ENCODE assay signal across 9 mouse cellular contexts in the genomic region with DNA sequence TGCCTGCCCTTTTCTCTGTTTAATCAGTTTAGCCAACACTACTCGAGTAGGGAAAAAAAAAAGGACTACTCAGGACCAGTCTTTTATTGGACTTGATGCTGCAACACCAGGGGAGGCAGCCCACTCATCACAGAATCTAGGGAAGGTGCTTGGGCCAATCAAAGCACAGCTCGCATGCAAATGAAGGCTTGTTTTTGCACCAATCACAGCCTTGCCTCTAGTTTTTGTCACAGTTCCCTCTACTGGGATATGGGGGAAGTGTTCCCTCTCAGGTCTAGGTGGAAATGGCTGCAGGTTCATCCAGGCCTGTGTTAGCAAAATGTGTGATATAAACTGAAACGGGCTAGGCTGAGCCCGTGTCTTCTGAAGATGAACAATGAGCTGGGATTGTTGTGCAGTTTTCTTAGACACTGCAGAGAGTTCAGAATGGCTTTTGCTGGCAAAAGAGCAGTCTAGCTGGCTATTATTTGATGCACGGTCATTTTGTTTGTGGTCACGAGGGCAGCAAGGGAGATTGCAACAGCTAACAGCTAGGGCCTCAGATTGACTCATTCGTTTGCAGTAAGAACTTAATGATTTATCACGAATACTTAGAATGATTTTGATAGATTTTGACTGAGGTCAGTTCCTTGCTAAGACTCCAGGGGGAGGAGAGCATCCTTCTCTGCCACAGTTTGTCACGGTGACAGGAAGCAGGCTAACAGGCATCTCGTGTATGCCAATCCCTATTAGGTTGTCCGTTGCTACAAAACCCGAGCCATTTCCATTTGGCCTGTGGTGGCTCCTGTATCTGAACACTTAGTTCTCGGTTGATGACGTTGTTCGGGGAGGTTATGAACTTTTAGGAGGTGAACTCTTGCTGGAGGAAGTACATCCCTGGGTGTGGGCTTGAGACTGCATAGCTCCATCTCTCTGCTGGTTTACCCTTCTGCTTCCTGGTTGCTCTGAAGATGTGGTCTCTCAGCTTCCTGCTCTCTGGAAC.
A peak's percentile ranks its signal among the peaks of the same experiment; 100 is the strongest.
DNase-seq lines count a peak whose midpoint lies in the region; ATAC-seq and TF ChIP-seq lines count a peak whose summit lies in the region.
"Had no signal": no experiment of that assay in that cellular context is flagged by ENCODE, and none has a peak within 500 bp of the region (broad histone marks: within the 10 kb centered on the region; RNA-seq: fewer than 3 reads in every experiment).

No protein-coding gene starts in this region.

- H3K4me1 ChIP-seq in embryonic facial prominence, embryonic 13.5 days, result peaks cover 45% of the 10 kb centered on the region
- H3K4me1 ChIP-seq in embryonic facial prominence, embryonic 10.5 days, result peaks cover 49% of the 10 kb centered on the region
- peaks cover 18% of the 10 kb centered on the region for H3K4me1 ChIP-seq in kidney, postnatal 0 days (replicated peaks; ENCODE audit: insufficient read depth, low read length)

- no peak for ATAC-seq in embryonic facial prominence, embryonic 13.5 days (ENCODE audit: insufficient number of reproducible peaks, insufficient read depth, low FRiP score, low TSS enrichment, low read depth)
- no peak for ATAC-seq in kidney, postnatal 0 days (replicated peaks; ENCODE audit: low FRiP score, low read depth)

- 0 out of 2 replicates have a peak overlapping the region, but pooled peaks have one; percentile 18 for H3K27ac ChIP-seq in embryonic facial prominence, embryonic 13.5 days
- no peak overlapping the region for H3K27ac ChIP-seq in embryonic facial prominence, embryonic 10.5 days (replicated peaks)
- H3K27ac ChIP-seq in kidney, postnatal 0 days, result peak overlapping the region; percentile 77

- H3K27me3 ChIP-seq in embryonic facial prominence, embryonic 13.5 days, result no peaks in the 10 kb centered on the region
- no peaks in the 10 kb centered on the region for H3K27me3 ChIP-seq in embryonic facial prominence, embryonic 10.5 days (replicated peaks; ENCODE audit: low read depth, poor library complexity, severe bottlenecking)
- no peaks in the 10 kb centered on the region for H3K27me3 ChIP-seq in kidney, postnatal 0 days (ENCODE audit: insufficient read depth, low read length)
- H3K27me3 ChIP-seq: limb, embryonic 15.5 days had no signal

- H3K4me3 ChIP-seq in embryonic facial prominence, embryonic 13.5 days, result no peak overlapping the region
- H3K4me3 ChIP-seq in embryonic facial prominence, embryonic 10.5 days, result no peak overlapping the region
- no peak overlapping the region for H3K4me3 ChIP-seq in kidney, postnatal 0 days (replicated peaks; ENCODE audit: low read depth, low read length)
- H3K4me3 ChIP-seq: limb, embryonic 15.5 days had no signal

- H3K36me3 ChIP-seq in embryonic facial prominence, embryonic 13.5 days, result no peaks in the 10 kb centered on the region
- H3K36me3 ChIP-seq in embryonic facial prominence, embryonic 10.5 days (replicated peaks), result 0 out of 2 replicates have a peak, but pooled peaks cover 7% of the 10 kb centered on the region
- no peaks in the 10 kb centered on the region for H3K36me3 ChIP-seq in kidney, postnatal 0 days (ENCODE audit: insufficient read depth, low read length)
- H3K36me3 ChIP-seq: limb, embryonic 15.5 days had no signal

- no peak overlapping the region for H3K4me2 ChIP-seq in embryonic facial prominence, embryonic 13.5 days
- no peak overlapping the region for H3K4me2 ChIP-seq in kidney, postnatal 0 days (ENCODE audit: low read length)
- H3K4me2 ChIP-seq: limb, embryonic 15.5 days had no signal

- no peak overlapping the region for H3K9ac ChIP-seq in embryonic facial prominence, embryonic 13.5 days
- no peak overlapping the region for H3K9ac ChIP-seq in kidney, postnatal 0 days (ENCODE audit: low read depth, low read length)
- H3K9ac ChIP-seq: limb, embryonic 15.5 days had no signal

- 85% methylated on average over 15 of the region's 15 CpGs for WGBS in embryonic facial prominence, embryonic 13.5 days
- WGBS in embryonic facial prominence, embryonic 10.5 days, result 85% methylated on average over 15 of the region's 15 CpGs
- 72% methylated on average over 15 of the region's 15 CpGs for WGBS in kidney, postnatal 0 days

- H3K9me3 ChIP-seq in embryonic facial prominence, embryonic 13.5 days, result no peaks in the 10 kb centered on the region
- H3K9me3 ChIP-seq in embryonic facial prominence, embryonic 10.5 days, result no peaks in the 10 kb centered on the region
- no peaks in the 10 kb centered on the region for H3K9me3 ChIP-seq in kidney, postnatal 0 days (replicated peaks; ENCODE audit: low read length)
- H3K9me3 ChIP-seq: limb, embryonic 15.5 days had no signal

- 0 out of 2 replicates have a peak, but pooled peaks have one; percentile 4 for TF ChIP-seq CTCF in kidney, postnatal 0 days (IDR thresholded peaks at IDR 0.05; ENCODE audit: low read depth)
- TF ChIP-seq CTCF in brain, embryonic 14.5 days (IDR thresholded peaks at IDR 0.05; ENCODE audit: borderline replicate concordance, extremely low read depth, insufficient read depth, insufficient read length), result peak; percentile 6; the same call in 1 of the 2 replicates

- DNase-seq in embryonic facial prominence, embryonic 10.5 days (ENCODE audit: low spot score), result no peak
- no peak for DNase-seq in kidney, postnatal 0 days (ENCODE audit: low spot score)
- no peak for DNase-seq in kidney, adult 8-10 months
- no peak for DNase-seq in brain, embryonic 14.5 days (ENCODE audit: low read depth)
- peak; percentile 67 for DNase-seq in lung, postnatal 36 days
- DNase-seq in thymus, postnatal 25 days, result no peak
- no peak for DNase-seq in spleen, postnatal 14 days (ENCODE audit: low spot score in 2 of 2)

- TF ChIP-seq POLR2A in brain, embryonic 14.5 days (IDR thresholded peaks at IDR 0.05; ENCODE audit: borderline replicate concordance, extremely low read depth, insufficient read depth, insufficient read length, poor library complexity, severe bottlenecking), result no peak
